Mouse (Mus musculus) layer of hippocampus, adult 2 months (tissue): Measurements from ENCODE around the gene Klk1b9. TPM values are rescaled to one million over a fixed set of nuclear protein-coding genes. Genes with fewer than 3 reads are reported as not detected.
"Not testable (repeated sequence)": the region's sequence is repeated elsewhere in the genome, so short reads cannot be mapped to it uniquely, and the experiment has no call there.

Experiments used
- DNase-seq, 2 experiments: peaks; one replicate each; pipeline ENCODE4 v3.0.0; 2022; ENCODE audit warnings: low spot score in 2 of 2
- H3K27ac ChIP-seq: fragments of 200-600 bp; 2 replicates; pipeline ENCODE4 v1.8.1; 2022
- H3K4me3 ChIP-seq: fragments of 200-600 bp; 2 replicates; pipeline ENCODE4 v1.8.1; 2022; ENCODE audit warnings: mild to moderate bottlenecking
- CTCF ChIP-seq: fragments of 200-600 bp; conservative IDR thresholded peaks from 2 replicates; pipeline ENCODE4 v1.8.1; 2022; ENCODE audit warnings: antibody characterized with exemption, mild to moderate bottlenecking, moderate library complexity
- total RNA-seq, 2 experiments: library from RNA; stranded (reverse); gene quantifications; 2 replicates each; pipeline ENCODE4 v1.2.3; 2021

Klk1b9 gene
- total RNA-seq, 2 experiments from 2014 or later: not detected

DNA sequence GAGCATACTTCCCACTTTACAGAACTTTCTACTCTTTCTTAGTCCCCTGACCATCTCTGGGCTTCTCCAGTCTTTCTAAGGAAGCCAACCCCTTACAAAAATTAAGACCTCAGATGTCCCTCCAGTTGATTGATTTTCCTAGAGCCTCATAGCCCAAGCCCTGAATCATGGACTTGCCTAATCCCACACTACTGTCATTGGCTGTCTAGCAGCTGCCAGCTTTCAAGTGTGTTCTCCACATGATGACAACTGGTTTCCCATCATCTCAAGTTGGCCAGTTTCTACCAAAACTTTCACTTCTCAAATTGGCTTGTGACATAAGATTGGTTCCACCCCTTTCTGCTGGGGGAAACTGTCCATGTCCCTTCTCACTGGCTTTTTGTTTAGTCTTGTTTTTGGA, 29.0 kb downstream of the Klk1b9 start:
- no peak for TF ChIP-seq CTCF
- Histone ChIP-seq H3K4me3 (no peak overlapping the region), H3K27ac (no peak overlapping the region)
- DNase-seq: no peak

DNA sequence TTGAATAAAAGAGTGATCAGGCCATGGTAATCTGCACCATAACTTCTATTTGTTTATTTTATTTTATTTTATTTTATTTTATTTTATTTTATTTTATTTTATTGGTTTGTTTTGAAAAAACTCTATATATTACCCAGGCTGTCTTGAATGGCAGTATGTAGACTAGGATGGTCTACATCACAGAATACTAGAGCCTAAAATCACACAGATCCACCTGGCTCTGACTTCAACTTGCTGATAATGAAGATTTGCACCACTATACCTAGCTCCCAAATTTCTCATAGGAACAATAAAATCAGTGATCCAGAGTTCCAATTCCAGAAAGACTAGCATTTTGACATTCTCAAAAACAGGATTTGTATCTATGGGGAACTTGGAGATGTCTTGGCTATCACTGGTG, 36.0 kb downstream of the Klk1b9 start, which contains the start of gene Klk1b26:
TSS of gene Klk1b26 (plus strand) at position 301 of the 400 bp plus-strand sequence.
- not testable (repeated sequence) for H3K4me3 ChIP-seq, DNase-seq, H3K27ac ChIP-seq

DNA sequence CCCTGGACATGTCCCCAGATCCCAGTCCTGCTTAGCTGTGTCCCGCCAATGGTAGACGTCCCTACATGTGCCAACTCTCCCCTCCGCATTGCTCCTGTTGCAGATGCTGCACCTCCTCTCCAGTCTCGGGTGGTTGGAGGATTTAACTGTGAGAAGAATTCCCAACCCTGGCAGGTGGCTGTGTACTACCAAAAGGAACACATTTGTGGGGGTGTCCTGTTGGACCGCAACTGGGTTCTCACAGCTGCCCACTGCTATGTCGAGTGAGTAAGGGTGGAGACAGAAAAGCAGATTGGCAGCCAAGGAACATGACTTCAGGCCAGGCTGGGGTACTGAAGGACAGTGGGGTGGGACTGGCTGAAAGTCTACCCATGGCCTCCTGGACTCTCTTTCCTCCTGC, 38.8 kb downstream of the Klk1b9 start:
- not testable (repeated sequence) for H3K27ac ChIP-seq, DNase-seq, H3K4me3 ChIP-seq

DNA sequence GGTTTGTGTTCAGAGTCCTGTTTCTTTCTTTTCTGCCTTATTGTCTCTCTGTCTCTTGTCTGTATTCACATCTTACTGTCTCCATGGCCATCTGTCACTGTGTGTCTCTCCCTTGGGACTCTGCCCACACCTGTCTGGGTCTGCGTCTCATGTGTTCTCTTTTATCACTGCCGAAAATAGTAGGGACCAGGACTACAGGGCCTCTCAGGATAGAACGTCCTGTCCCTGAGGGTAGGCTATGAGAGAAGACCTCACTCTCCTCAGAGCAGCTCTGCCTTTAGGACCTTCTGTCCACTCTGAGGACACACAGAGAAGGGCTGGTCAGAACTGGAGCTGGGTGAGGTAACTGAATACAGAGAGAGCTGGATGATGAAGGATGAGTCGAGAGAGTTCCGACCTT, 39.2 kb downstream of the Klk1b9 start:
- no peak for TF ChIP-seq CTCF
- Histone ChIP-seq H3K27ac (no peak overlapping the region), H3K4me3 (no peak overlapping the region)
- no peak for DNase-seq

Other genes starting within 250 kb of the Klk1b9 start
- gene Klk12, start 207.2 kb upstream of the Klk1b9 start, total RNA-seq: not detected
- gene Klk11, start 201.5 kb upstream of the Klk1b9 start, total RNA-seq: not detected
- 1 to 10 TPM; 1.5 to 1.7 TPM for gene Klk10, start 195.0 kb upstream of the Klk1b9 start, total RNA-seq
- gene Klk9, start 184.2 kb upstream of the Klk1b9 start, total RNA-seq: not detected
- 10 to 100 TPM; 25.2 to 27.6 TPM for gene Klk8, start 178.5 kb upstream of the Klk1b9 start, total RNA-seq
- under 1 TPM; 0.25 to 0.26 TPM for gene Klk7, start 164.8 kb upstream of the Klk1b9 start, total RNA-seq
- gene Klk6, start 151.6 kb upstream of the Klk1b9 start, total RNA-seq: under 1 TPM in 1 of 2 experiments, not detected in 1; 0.87 TPM
- gene Klk5, start 134.1 kb upstream of the Klk1b9 start, total RNA-seq: not detected
- gene Klk4, start 94.9 kb upstream of the Klk1b9 start, total RNA-seq: not detected
- not detected for gene Klk15, start 42.3 kb upstream of the Klk1b9 start, total RNA-seq
- not detected for gene Klk1b8, start 25.4 kb upstream of the Klk1b9 start, total RNA-seq
- gene Klk1b1, start 9.3 kb upstream of the Klk1b9 start, total RNA-seq: not detected
- gene Klk1b11, start 19.8 kb downstream of the Klk1b9 start, total RNA-seq: not detected
- not detected for gene Klk1b26, start 36.1 kb downstream of the Klk1b9 start, total RNA-seq
- not detected for gene Klk1b27, start 76.2 kb downstream of the Klk1b9 start, total RNA-seq
- not detected for gene Klk1b21, start 126.3 kb downstream of the Klk1b9 start, total RNA-seq
- not detected for gene Klk1b22, start 136.6 kb downstream of the Klk1b9 start, total RNA-seq
- not detected for gene Klk1b16, start 160.7 kb downstream of the Klk1b9 start, total RNA-seq
- gene Klk1b24, start 212.2 kb downstream of the Klk1b9 start, total RNA-seq: not detected
- not detected for gene Klk1b3, start 222.1 kb downstream of the Klk1b9 start, total RNA-seq
- not detected for gene Klk1b4, start 231.4 kb downstream of the Klk1b9 start, total RNA-seq
- gene Klk1b5, start 239.9 kb downstream of the Klk1b9 start, total RNA-seq: not detected
- gene Klk1, start 249.3 kb downstream of the Klk1b9 start, total RNA-seq: not detected